Mouse (Mus musculus) ovary, postnatal 14 days (tissue): ENCODE data around the gene Bak1.

Experiments used
- DNase-seq: peaks from one replicate; pipeline ENCODE4 v3.0.0; 2022; ENCODE audit warnings: low spot score

Bak1 gene

GRCm38 (mm10) chr17:27048445-27049239, 19.8 kb upstream of the Bak1 start:
- DNase-seq = peak; percentile 35

- DNase-seq = no peak
These were observed 19.1 kb upstream of the Bak1 start for GRCm38 (mm10) chr17:27047762-27048444.

GRCm38 (mm10) chr17:27045164-27045563, 16.4 kb upstream of the Bak1 start:
- DNase-seq = no peak

- DNase-seq = no peak
These were observed 14.0 kb upstream of the Bak1 start for GRCm38 (mm10) chr17:27042840-27043239.

- no peak for DNase-seq
These were observed 12.9 kb upstream of the Bak1 start for GRCm38 (mm10) chr17:27041787-27042055.

- no peak for DNase-seq
These were observed 12.4 kb upstream of the Bak1 start for GRCm38 (mm10) chr17:27041046-27041786.

- no peak for DNase-seq
These were observed 11.7 kb upstream of the Bak1 start for GRCm38 (mm10) chr17:27040304-27041045.

- DNase-seq = no peak
These were observed 10.8 kb upstream of the Bak1 start for GRCm38 (mm10) chr17:27039432-27040102.

- no peak for DNase-seq
These were observed 9.7 kb upstream of the Bak1 start for GRCm38 (mm10) chr17:27038335-27039050.

- DNase-seq = no peak
These were observed 7.7 kb upstream of the Bak1 start for GRCm38 (mm10) chr17:27036465-27036864.

GRCm38 (mm10) chr17:27032869-27033268, 4.1 kb upstream of the Bak1 start:
- DNase-seq = peak; percentile 85

- no peak for DNase-seq
These were observed 3.5 kb upstream of the Bak1 start for GRCm38 (mm10) chr17:27032328-27032727.

- DNase-seq = no peak
These were observed 2.1 kb upstream of the Bak1 start for GRCm38 (mm10) chr17:27030896-27031295.

GRCm38 (mm10) chr17:27029431-27029830, 622 bp upstream of the Bak1 start:
- no peak for DNase-seq

- DNase-seq = peak; percentile 88
These were observed 469 bp downstream of the Bak1 start for GRCm38 (mm10) chr17:27028284-27028795.

GRCm38 (mm10) chr17:27027460-27028283, 1.1 kb downstream of the Bak1 start:
- DNase-seq = no peak

- no peak for DNase-seq
These were observed 2.9 kb downstream of the Bak1 start for GRCm38 (mm10) chr17:27025951-27026350.

- DNase-seq = no peak
These were observed 3.4 kb downstream of the Bak1 start for GRCm38 (mm10) chr17:27025326-27025902.

- DNase-seq = no peak
These were observed 5.5 kb downstream of the Bak1 start for GRCm38 (mm10) chr17:27023342-27023741.

GRCm38 (mm10) chr17:27021736-27022135, 7.1 kb downstream of the Bak1 start:
- no peak for DNase-seq
